Mouse (Mus musculus) lung, embryonic 14.5 days (tissue): ENCODE measurements around the gene Selplg. TPM values are rescaled to one million over a fixed set of nuclear protein-coding genes. Genes with fewer than 3 reads are reported as not detected.

Experiments used
- ATAC-seq: fragments of 200-750 bp; cut with Nextera tagmentation; 2 replicates; pipeline ENCODE4 v1.8.0; 2017; ENCODE audit warnings: mild to moderate bottlenecking, moderate TSS enrichment, moderate library complexity; ENCODE audit not compliant: insufficient read depth
- DNase-seq: peaks from one replicate; pipeline ENCODE4 v3.0.0-alpha.2; 2015
- H3K27ac ChIP-seq: fragments of 300-500 bp; sonication (generic); 2 replicates; pipeline ENCODE4 v1.5.1; 2014; ENCODE audit warnings: low read depth, mild to moderate bottlenecking, moderate library complexity
- H3K27me3 ChIP-seq: fragments of 300-500 bp; sonication (generic); 2 replicates; pipeline ENCODE4 v1.6.1; 2014; ENCODE audit warnings: low read length, control low read depth; ENCODE audit not compliant: insufficient read depth
- H3K36me3 ChIP-seq: fragments of 300-500 bp; sonication (generic); 2 replicates; pipeline ENCODE4 v1.6.1; 2014; ENCODE audit warnings: control low read depth; ENCODE audit not compliant: insufficient read depth
- H3K4me1 ChIP-seq: fragments of 300-500 bp; sonication (generic); 2 replicates; pipeline ENCODE4 v1.6.1; 2014; ENCODE audit warnings: antibody characterized with exemption, control low read depth; ENCODE audit not compliant: insufficient read depth
- H3K4me2 ChIP-seq: fragments of 300-500 bp; sonication (generic); 2 replicates; pipeline ENCODE4 v1.6.1; 2014; ENCODE audit warnings: mild to moderate bottlenecking
- H3K4me3 ChIP-seq: fragments of 300-500 bp; sonication (generic); 2 replicates; pipeline ENCODE4 v1.5.1; 2014; ENCODE audit warnings: low read depth, low read length
- H3K9ac ChIP-seq: fragments of 300-500 bp; sonication (generic); 2 replicates; pipeline ENCODE4 v1.6.1; 2014
- H3K9me3 ChIP-seq: fragments of 300-500 bp; sonication (generic); 2 replicates; pipeline ENCODE4 v1.6.1; 2016; ENCODE audit warnings: low read depth, low read length, control low read depth
- CTCF ChIP-seq: IDR thresholded peaks from 2 replicates; pipeline ENCODE4 v1.5.1; 2016; ENCODE audit warnings: antibody characterized with exemption, low read depth
- WGBS: fragments of 180-500 bp; shearing (Covaris S2); extraction: QIAGEN DNeasy Blood & Tissue Kit; methylation state at CpG from one replicate; pipeline ENCODE4 v1.1.7; 2014; 5-methylcytosine and 5-hydroxymethylcytosine counted together
- polyA plus RNA-seq: library from polyadenylated mRNA; unstranded; fragments of >200 nt; fragmentation: Nextera tagmentation; extraction: Ambion mirVana; gene quantifications from 2 replicates; pipeline ENCODE4 v1.2.1, GENCODE M21; 2014

Selplg gene
- polyA plus RNA-seq, 1 experiment from 2014 or later = 3.4 TPM

DNA sequence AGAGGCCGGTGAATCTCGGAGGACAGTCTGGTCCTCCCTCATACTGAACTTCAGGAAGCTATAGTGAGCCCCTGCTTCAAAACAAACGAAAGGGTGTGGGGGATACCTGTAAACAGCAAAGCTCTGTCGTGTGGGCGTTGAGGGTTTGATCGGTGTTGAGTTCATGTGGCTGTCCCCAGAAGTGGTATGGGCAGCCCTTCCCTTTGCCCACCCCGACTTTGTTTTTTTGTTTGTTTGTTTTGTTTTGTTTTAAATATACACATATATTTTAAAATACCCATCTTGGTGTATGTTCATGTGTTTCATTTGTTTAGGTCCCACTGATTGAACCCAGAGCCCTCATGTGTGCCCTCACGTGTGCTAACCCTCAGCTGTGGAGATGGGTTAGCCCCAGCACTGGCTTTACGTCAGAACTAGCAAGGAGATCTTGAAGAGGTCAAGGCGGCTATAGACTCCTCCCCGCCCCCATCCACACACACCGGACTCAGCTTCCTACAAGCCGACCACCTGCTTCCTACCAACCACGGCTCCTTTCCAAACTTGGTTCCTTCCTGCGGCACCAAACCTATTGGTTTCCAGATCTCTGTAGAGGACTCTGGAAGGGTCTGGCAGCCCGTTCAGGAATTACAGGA, 988 bp upstream of the Selplg start:
- Histone ChIP-seq H3K4me2 (no peak overlapping the region), H3K36me3 (no peaks in the 10 kb centered on the region), H3K4me3 (no peak overlapping the region), H3K27ac (no peak overlapping the region), H3K9me3 (no peaks in the 10 kb centered on the region), H3K27me3 (no peaks in the 10 kb centered on the region), H3K9ac (no peak overlapping the region), H3K4me1 (no peaks in the 10 kb centered on the region)
- no peak for ATAC-seq
- DNase-seq = no peak
- no peak for TF ChIP-seq CTCF
- 49% methylated on average over 16 of the region's 16 CpGs for WGBS

DNA sequence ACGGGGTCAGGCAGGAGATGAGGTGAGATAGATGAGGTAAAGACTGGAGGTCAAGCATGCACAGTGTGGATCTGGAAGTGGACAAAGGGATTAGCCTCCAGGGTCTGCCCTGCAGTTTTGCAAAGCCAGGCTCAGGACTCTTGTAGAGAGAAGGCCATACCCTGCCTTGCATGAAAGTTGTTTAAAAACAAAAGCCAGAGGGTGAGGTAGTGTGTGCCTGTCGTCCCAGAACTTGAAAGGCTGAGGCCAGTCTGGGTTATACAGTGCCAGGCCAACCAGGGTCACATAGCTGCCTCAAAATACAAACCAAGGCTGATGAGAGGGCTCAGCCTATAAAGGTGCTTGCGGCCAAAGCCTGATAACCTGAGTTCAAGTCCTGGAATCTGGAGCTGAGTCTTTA, 703 bp downstream of the Selplg start:
- H3K4me3 ChIP-seq = no peak overlapping the region
- no peak overlapping the region for H3K4me2 ChIP-seq
- DNase-seq (no peak), ATAC-seq (no peak)
- no peaks in the 10 kb centered on the region for H3K9me3 ChIP-seq
- H3K27ac ChIP-seq = no peak overlapping the region
- no peaks in the 10 kb centered on the region for H3K4me1 ChIP-seq
- H3K9ac ChIP-seq = no peak overlapping the region
- TF ChIP-seq CTCF = no peak
- no peaks in the 10 kb centered on the region for H3K36me3 ChIP-seq
- WGBS = 28% methylated on average over 3 of the region's 3 CpGs
- H3K27me3 ChIP-seq = no peaks in the 10 kb centered on the region

DNA sequence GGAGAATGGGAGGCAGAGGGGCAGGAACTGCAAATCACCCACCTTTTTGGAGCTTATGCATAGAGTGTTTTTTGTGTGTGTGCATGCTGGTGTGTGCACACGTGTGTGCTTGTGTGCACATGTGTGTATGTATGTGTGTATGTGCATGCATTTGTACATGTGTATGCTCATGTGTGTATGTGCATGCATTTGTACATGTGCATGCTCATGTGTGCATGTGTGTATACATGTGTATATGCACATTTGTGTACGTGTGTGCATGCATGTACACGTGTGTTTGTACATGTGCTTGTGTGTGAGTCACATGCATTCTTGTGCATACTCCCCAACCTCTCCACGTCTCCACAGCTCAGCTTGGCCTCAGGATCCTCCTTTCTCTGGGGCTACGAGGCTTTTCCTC, 1.6 kb downstream of the Selplg start:
- Histone ChIP-seq H3K4me3 (no peak overlapping the region), H3K36me3 (no peaks in the 10 kb centered on the region), H3K4me2 (no peak overlapping the region), H3K27me3 (no peaks in the 10 kb centered on the region), H3K9ac (no peak overlapping the region), H3K9me3 (no peaks in the 10 kb centered on the region), H3K4me1 (no peaks in the 10 kb centered on the region), H3K27ac (no peak overlapping the region)
- ATAC-seq (no peak), DNase-seq (no peak)
- 81% methylated on average over 5 of the region's 5 CpGs for WGBS
- no peak for TF ChIP-seq CTCF

DNA sequence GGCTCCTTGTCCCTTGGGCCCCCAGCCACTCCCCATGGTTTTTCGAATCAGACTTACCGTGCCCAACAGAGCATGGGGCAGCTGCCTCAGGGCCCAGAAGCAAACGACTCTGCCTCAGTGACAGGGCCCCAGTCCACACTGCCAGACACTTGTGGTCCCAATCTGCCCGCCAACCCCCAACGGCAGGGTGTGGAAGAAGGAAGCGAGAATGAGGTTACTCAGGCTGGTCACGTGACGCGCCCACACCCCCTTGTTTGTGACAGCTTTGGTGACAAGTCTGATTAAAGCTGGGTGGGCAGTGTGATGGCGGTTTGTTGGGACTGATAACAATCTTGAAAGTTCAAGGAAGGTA, 2.2 kb downstream of the Selplg start:
- TF ChIP-seq CTCF = no peak

DNA sequence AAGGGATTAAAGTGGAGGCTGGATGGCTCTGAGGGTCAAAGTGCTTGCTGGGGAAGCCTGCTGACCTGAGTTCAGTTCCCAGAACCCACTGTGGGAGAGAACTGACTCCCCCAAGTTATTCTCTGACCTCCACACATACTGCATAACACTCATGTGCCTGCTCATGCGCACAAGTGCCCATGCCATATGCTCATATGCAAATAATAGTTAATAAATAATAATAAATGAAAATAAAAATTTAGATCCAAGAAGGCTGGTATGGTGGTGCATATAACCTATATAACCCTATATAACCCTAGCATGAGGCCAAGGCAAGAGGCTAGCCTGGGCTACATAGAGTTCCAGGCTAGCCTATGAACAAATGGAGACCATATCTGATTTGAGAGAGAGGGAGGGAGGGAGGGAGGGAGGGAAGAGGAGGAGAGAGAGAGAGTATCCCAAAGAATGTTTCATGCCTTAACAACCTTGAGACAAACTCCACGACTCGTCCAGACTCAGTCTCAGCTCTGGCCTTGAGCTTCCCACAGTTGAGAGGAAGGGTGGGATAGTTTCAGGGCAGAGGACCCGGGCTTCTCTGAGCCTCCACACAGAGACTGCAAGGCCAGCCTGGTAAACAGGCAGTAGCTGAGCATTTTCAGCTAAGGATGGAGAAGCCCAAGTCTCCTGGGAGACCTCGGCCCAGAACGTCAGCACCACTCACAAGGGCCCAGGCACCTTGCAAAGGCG, 2.7 kb downstream of the Selplg start:
- Histone ChIP-seq H3K36me3 (no peaks in the 10 kb centered on the region), H3K27ac (no peak overlapping the region), H3K9ac (no peak overlapping the region), H3K4me1 (no peaks in the 10 kb centered on the region), H3K27me3 (no peaks in the 10 kb centered on the region), H3K4me3 (no peak overlapping the region), H3K9me3 (no peaks in the 10 kb centered on the region), H3K4me2 (no peak overlapping the region)
- no peak for DNase-seq
- no peak for ATAC-seq
- WGBS = 74% methylated on average over 7 of the region's 7 CpGs
- TF ChIP-seq CTCF = no peak

More for the DNA sequence above, 2.2 kb downstream of the Selplg start:
- no peaks in the 10 kb centered on the region for H3K4me1 ChIP-seq
- H3K9me3 ChIP-seq = no peaks in the 10 kb centered on the region
- no peak overlapping the region for H3K4me3 ChIP-seq
- whole genome bisulfite sequencing = 47% methylated on average over 10 of the region's 10 CpGs
- no peaks in the 10 kb centered on the region for H3K36me3 ChIP-seq
- DNase-seq = no peak
- no peak overlapping the region for H3K9ac ChIP-seq
- H3K27ac ChIP-seq = no peak overlapping the region
- no peak overlapping the region for H3K4me2 ChIP-seq
- ATAC-seq = no peak
- no peaks in the 10 kb centered on the region for H3K27me3 ChIP-seq

DNA sequence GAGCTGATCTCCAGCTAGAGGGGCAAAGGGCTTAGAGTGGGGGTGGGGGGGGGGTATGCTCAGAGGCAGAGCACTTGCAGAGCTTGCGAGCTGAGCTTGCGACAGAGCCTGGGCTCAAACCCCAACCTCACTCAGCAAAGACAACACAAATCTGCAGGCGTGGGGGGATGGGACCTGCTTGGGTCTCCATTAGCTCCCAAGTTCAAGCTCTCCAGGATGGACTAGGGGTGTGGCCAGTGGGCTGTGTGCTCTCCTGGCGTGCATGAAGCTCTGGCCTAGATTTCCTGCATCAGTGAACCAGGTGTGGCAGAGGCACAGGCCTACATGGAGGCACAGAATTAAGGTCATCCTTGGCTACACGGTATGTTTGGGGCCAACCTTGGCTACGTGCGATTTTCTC, 4.0 kb downstream of the Selplg start:
- WGBS = 54% methylated on average over 7 of the region's 7 CpGs

DNA sequence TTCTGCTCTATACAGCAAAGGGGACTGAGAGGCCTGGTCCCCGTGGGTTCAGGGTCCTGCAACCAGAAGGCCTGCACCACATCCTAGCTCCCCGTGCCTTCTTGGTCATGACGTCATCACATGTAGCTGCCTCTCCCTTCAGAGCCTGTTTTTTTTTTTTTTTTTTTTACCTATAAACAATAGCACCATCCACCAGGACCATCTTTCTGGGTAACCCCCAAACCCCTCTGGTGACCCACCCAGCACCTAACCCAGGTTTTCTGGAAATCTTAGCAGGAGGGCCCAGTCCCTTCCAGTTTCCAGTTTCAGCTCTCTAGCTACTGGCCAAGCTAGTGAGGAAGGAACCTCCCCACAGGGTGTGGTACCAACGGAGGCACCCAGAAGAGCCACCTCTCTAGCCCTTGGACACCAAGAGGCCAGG, 4.4 kb downstream of the Selplg start:
- Histone ChIP-seq H3K4me2 (no peak overlapping the region), H3K4me1 (no peaks in the 10 kb centered on the region), H3K36me3 (no peaks in the 10 kb centered on the region), H3K27me3 (no peaks in the 10 kb centered on the region), H3K27ac (no peak overlapping the region), H3K4me3 (no peak overlapping the region), H3K9me3 (no peaks in the 10 kb centered on the region), H3K9ac (no peak overlapping the region)
- ATAC-seq (no peak), DNase-seq (no peak)
- TF ChIP-seq CTCF = no peak
- 41% methylated on average over 4 of the region's 4 CpGs for WGBS

More for the DNA sequence above, 4.0 kb downstream of the Selplg start:
- no peak overlapping the region for H3K27ac ChIP-seq
- DNase-seq (no peak), ATAC-seq (no peak)
- TF ChIP-seq CTCF = no peak
- H3K9ac ChIP-seq = no peak overlapping the region
- no peaks in the 10 kb centered on the region for H3K36me3 ChIP-seq
- H3K4me2 ChIP-seq = no peak overlapping the region
- no peak overlapping the region for H3K4me3 ChIP-seq
- no peaks in the 10 kb centered on the region for H3K27me3 ChIP-seq
- no peaks in the 10 kb centered on the region for H3K4me1 ChIP-seq
- no peaks in the 10 kb centered on the region for H3K9me3 ChIP-seq
